Mouse (Mus musculus): ENCODE data around the gene Rpp14.

- TF ChIP-seq CTCF (IDR thresholded peaks at IDR 0.05; ENCODE audit: low read depth, low read length) (no peak), POLR2A (IDR thresholded peaks at IDR 0.05; ENCODE audit: extremely low read depth, insufficient read depth, low read length) (no peak)
Observed at GRCm38 (mm10) chr14:8082949-8083348, 2.8 kb downstream of the Rpp14 start.

Measured in liver, adult 2 months (tissue).